Mouse (Mus musculus) yolk sac, embryonic 10.5 days (tissue): ENCODE results near the gene Olfr1423.
"Not testable (repeated sequence)": the region's sequence is repeated elsewhere in the genome, so short reads cannot be mapped to it uniquely, and the experiment has no call there.

ENCODE experiments used
- DNase-seq: peaks from one replicate; pipeline ENCODE4 v3.0.0-alpha.2; 2017; ENCODE audit warnings: low spot score

Olfr1423 gene

DNA sequence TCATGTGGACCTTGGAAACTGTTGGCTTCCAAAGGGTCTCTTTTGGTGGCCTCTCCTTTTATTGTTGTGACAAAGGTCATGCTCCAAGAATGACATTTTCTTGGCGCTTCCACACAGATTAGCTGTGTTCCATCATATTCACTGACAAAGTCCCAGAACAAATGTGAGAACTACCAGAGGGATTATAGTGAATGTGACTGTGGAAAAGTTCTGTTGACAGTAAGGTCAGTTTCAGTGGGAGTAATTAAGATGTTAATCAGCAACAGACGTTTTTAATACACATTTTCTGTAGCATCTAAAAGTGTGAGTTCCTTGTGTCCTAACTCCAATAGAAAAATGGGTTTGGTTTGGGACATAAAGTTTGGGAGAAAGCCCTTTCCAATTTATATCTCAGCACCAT is at the start of gene Olfr1423:
Gene Olfr1423, minus strand, starts transcription at position 101 of the 400 bp plus-strand sequence.
- DNase-seq, result no peak

DNA sequence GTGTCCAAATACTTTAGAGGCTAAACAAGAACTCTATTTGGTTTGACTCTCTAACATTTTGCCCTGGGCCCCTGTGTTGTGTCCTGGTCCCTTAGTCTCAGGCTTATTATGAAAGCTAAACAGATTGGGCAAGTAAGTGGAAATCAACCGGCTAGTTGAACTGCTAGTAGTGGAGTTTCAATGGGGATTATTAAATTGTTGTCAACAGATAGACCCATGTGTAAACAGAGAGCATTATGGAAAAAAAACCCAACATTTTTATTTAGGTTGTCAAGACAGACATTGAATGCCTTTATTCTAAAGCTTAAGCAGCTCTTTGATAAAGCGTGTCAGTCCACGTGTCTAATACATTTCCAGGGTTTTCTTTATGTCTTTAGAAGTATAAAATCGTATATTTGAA is 36.5 kb upstream of the Olfr1423 start, which contains the start of gene Olfr1425:
Gene Olfr1425, minus strand, starts transcription at position 101 of the 400 bp plus-strand sequence.
- not testable (repeated sequence) for DNase-seq

DNA sequence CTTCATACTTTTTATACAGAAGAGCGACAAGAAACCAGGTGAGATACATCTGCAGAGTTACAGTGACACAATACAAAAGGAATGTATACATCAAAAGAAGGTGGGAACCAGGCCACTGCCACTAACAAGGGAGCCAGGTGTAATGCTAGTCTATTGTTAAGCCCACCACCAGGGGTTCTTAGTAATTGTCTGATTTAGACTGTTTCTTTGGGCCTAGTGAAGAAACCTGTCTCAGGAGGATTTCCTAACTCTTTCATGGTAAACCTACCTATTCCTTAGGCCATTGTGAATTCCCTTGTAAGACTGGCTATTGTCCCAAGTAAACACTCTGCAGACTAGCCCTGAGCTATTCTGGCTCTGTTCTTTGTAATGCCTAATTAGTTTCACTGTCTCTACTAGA is 28.4 kb upstream of the Olfr1423 start:
- DNase-seq, result not testable (repeated sequence)

DNA sequence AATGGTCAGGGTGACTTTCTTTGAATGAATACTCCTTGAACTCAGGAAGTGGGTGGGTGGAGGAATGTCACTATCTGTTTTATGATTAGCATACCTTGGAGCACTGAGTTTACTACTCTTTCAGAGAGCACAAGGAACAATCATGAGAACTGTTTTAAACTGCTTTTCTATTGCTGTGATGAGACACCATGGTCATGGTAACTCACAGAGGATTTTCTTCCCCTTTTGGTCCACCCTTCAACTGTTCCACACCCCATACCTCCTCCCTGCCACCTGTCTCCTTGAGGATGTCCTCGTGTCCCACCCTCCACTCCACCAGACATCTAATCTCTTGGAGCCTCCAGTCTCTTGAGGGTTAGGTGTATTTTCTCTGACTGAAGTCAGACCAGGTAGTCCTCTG is 26.7 kb upstream of the Olfr1423 start:
- not testable (repeated sequence) for DNase-seq

DNA sequence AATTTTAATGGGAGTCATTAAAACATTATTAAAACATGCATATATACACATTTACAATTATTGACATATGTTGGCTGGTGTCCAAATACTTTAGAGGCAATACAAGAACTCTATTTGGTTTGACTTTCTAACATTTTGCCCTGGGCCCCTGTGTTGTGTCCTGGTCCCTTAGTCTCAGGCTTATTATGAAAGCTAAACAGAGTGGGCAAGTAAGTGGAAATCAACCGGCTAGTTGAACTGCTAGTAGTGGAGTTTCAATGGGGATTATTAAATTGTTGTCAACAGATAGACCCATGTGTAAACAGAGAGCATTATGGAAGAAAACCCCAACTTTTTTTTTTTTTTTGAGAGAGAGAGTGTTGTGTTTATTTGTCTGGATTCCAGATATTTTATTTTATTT is 21.5 kb upstream of the Olfr1423 start, which contains the start of gene Olfr1424:
Gene Olfr1424, minus strand, starts transcription at position 101 of the 400 bp plus-strand sequence.
- not testable (repeated sequence) for DNase-seq

DNA sequence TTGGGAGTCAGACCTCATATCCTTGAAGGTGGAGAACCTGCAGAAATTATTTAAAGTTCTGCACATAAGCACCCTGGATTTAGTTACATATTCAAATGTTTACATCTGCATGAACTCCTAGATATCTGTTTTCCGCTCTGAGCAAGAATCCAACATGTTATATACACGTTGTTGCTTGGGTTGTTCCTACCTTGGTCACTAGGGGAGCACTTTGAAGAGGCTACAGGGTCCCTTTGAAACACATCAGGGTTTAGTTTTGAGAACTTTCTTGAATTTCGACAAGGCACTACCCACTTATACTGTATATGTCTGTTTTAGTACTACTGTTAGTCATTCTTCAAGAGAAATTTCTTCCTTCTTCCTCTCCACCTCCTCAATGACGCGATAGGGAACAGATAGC is 2.0 kb upstream of the Olfr1423 start:
- no peak for DNase-seq

DNA sequence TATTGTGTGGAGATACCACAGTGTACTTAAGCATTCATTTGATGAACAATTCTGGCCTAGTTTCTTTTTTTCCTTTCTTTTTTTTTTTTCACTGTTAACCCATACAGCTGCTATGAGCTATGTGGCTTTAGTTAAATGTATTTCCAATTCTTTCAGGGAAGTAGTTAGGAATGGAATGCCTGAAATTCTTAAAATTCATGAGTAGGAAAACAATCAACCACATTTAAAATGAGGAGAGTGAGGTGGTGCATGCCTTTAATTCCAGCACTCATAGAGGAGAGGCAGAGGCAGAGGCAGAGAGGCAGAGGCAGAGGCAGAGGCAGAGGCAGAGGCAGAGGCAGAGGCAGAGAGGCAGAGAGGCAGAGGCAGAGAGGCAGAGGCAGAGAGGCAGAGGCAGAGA is 3.4 kb downstream of the Olfr1423 start:
- DNase-seq, result no peak

DNA sequence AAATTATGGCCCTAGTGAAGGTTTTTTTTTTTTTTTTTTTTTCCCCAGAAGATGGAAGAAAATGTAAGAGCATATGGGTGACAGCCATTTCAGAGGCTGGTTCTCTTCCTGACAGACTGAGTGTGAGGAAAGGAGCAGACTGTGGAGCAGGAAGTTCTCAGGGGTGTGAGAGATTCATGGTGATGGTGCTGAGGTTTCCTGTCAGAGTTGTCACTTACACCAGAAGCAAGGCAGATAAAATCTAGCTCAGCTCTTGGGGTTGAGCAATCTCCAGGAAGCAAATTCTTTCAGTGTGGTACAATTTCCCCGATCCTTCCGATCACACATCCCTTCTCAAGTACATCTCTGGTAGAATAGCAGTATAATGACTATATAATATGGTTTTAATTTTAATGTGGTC is 14.5 kb downstream of the Olfr1423 start:
- DNase-seq, result no peak

DNA sequence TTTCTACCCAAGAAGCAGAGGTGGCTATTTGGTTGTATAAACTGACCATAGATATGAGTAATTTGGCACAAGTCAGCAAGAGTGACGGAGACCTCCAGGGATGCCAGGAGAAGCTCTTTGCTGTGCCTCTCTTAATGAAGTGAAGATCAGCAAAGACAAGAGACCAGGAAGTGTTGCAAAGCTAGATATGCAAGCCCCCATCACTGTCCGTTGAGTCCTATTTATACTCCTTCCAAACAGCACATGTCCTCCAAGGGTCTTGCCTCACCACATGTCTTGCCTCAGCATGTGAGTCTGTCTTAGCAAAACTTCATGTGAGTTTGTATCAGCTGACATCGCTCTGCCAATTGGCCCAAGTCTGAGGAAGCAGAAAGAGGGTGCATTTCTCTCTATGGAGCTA is 15.8 kb downstream of the Olfr1423 start:
- no peak for DNase-seq

DNA sequence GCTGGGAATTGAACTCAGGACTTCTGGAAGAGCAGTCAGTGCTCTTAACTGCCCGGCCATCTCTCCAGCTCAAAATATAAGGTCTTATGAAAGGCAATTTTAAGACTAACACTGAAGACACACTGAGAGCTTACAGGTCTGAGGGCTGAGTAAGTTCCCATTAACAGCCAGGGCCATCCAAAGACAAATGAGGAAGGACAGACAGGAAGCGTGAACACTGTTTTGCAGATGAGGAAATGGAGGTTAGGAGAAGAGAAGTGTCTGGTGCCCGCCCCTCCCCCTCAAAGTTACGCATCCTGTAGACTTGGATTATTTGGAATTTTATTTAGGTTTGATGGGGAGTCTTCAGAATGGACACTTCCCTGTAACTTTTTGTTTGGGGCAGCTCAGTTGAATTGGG is 17.0 kb downstream of the Olfr1423 start:
- DNase-seq, result no peak

DNA sequence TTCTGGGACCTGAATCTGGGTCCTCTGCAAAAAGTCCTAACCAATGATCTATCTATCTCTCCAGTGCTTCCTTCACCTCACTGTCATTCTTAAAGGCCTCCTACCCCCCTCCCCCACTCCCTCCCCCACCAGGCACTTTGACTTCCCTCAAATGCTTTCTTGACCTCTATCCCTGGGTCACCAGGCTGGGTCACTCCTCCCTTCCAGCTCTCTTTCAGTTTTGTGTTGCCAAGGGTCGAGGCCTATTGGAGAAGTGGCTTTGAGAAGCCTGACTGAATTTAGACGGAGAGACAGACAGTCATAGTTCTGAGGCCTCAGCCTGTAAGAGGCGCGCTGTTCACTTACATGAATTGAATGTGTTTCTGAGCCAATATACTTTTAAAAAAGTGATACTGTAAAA is 24.9 kb downstream of the Olfr1423 start:
- no peak for DNase-seq

DNA sequence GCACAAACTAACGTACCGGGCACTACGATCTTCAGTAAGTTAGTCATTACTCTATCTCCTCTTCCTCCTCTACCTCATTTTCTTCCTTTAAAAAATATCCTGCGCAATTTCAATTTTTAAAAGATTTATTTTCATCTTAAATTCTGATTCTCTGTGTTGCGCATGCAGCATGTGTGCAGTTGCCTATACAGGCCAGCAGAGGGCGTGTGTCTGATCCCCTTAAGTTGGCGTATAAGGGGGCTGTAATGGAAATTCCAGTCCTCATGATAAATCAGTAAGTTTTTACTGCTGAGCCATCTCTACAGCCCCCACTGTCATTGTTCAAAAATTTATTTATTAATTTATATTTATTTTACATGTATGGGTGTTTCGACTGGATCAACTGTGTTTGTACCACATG is 25.4 kb downstream of the Olfr1423 start:
- no peak for DNase-seq

DNA sequence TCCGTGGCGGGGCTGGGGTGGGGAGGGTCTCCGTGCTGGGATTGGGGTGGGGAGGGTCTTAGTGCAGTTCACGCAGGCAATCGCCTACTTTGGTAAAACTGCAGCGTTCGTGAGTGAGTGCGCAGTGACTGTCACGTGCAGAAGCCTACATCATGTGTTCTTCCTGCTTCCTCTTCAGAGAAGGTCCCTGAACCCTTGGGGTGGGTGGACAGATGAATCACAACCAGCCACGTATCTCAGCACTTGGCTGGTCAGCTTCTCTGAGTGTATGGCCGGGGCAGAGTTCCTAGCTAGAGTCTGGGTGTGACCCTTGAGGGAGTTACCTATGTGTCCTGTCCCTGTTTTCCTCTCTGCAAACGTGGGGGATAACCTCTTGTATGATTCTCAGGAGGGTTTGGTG is 27.9 kb downstream of the Olfr1423 start:
- DNase-seq, result peak; percentile 78

DNA sequence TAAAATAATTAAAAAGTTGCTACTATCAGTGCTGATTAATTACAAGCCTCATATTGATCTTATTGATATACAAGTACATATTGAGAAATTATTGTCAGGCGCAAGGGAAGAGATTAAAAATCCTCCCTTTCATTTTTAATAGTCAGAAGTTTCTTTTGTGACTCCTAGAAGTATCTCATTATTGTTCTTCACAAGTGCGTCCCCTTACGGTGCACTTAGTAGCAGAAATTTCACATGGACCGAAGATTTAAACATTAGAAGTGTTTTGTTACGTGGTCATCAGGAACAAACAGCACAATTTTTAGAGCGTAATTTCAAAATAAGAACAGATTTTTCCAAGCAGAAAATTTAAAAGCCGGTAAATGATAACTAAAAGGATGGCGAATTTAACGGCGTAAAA is 28.5 kb downstream of the Olfr1423 start:
- no peak for DNase-seq

DNA sequence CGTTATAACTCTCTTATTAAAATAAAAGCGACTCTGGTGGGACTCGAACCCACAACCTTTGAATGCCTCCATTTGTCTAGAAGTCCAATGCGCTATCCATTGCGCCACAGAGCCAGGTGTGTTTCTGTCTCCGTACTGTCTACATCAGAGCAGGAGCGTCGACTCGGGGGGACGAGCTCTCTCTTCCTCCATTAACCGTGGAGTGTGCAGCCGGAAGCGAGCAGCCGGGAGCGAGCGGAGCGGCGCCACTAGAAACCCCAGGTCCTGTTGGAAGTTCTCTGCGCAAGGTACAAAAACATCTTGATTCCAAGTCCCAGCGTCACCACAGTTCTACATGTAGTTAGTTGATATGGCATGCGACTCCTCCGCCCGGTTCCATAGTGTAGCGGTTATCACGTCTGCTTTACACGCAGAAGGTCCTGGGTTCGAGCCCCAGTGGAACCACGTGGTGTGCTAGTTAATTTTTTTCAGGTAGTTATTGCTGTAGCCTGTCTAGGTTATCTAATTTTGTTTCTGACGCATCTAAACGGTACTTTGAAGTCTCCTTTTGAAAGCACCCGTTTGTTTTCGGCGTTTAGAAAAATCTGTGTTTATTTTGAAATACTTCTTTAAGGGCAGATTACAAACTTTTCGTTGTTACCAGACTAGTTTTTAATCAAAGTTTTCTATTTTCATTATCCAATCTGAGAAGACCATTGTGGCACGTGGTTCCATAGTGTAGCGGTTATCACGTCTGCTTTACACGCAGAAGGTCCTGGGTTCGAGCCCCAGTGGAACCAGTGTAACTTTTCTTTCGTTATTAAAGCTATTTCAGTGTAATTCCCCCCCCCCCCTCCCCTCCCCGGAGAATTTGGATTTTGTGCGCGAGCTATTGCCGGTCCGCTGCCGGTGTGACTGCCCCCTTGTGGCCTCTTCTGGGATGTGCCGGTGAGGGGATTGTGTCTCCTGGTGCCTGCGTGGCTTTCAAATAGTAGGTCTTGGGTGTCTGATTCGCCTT is 29.3 kb downstream of the Olfr1423 start:
- peak; percentile 95 for DNase-seq

DNA sequence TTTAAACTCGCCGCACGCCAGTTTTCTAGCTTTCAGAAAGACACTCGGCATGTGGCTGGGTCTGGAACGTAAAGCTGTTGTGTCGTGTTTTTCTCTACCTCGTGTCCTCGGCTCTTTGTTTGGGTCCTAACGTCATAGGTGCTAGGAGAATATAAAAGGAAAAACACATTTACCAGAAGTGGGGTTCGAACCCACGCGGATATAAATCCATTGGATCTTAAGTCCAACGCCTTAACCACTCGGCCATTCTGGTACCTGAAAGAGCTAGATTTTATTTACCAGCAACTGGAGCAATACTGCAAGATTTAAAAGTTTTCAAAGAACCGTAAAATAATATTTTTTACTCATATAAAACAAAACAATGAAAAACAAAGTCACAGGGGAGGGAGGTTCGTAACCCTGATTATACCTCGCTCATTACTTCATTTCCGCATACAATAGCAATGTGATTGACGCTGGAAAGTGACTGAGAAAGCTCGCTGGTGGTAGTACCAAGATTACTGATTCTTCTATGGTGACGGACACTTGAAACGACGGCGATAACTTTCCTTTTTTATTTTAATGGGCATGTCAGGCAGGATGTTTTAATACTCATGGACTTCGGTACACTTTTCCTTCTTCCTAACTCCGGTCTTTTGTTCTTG is 30.1 kb downstream of the Olfr1423 start:
- peak; percentile 84 for DNase-seq

DNA sequence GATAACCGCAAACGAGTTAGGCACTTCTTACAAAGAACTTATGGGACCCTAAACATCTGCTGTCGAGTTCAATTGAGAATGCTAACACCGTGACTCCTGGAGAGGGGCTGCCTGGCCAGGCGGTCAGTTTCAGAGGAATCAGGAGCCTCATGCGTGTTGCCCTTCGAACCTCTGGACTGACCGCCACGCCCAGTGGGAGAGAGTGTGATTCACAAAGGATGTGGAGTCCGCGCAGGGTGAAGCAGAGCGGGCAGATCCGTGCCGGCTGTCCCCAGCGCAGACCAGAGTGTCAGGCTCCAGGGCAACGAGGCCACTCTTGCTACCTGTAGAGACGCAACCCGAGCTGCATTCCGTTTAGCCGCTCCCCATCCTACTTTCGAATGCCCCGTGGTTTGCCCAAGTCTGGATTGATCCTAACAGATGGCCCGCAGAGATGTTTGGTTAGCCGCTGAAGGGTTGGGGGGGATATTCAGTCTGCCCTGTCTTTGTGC is 30.8 kb downstream of the Olfr1423 start:
- DNase-seq, result peak; percentile 85

DNA sequence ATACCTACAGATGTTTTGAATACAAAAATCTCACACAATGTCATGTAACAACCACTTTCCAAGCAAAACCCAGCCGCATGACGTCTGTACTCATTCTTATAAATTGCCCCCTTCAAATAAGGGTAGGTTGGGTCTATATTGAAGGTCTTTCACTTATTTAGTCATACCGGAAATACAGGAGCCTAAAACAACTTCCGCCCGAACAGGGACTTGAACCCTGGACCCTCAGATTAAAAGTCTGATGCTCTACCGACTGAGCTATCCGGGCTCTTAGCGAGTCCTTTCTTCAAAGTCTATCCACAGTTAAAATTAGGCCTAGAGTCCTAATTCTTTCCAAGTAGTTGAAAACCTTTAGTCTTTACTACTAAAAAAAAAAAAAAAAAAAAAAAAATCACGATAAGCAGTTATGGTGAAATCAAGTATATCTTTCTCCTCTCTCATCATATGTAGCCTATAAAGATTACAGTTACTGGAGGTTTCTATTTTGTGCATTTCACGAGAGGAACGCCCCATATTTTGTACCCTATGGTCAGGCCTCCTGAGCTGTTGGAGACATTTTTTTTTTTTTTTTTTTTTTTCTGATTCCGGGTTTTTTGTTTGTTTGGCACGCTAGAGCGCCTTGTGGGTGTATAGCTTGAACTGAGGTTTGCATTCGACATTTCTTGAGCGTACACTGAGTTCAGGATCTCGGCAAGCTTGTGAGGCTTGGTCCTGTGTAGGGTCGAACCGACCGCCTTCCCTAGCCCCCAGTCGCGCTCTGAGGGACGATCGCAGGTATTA is 31.4 kb downstream of the Olfr1423 start:
- peak; percentile 89 for DNase-seq

DNA sequence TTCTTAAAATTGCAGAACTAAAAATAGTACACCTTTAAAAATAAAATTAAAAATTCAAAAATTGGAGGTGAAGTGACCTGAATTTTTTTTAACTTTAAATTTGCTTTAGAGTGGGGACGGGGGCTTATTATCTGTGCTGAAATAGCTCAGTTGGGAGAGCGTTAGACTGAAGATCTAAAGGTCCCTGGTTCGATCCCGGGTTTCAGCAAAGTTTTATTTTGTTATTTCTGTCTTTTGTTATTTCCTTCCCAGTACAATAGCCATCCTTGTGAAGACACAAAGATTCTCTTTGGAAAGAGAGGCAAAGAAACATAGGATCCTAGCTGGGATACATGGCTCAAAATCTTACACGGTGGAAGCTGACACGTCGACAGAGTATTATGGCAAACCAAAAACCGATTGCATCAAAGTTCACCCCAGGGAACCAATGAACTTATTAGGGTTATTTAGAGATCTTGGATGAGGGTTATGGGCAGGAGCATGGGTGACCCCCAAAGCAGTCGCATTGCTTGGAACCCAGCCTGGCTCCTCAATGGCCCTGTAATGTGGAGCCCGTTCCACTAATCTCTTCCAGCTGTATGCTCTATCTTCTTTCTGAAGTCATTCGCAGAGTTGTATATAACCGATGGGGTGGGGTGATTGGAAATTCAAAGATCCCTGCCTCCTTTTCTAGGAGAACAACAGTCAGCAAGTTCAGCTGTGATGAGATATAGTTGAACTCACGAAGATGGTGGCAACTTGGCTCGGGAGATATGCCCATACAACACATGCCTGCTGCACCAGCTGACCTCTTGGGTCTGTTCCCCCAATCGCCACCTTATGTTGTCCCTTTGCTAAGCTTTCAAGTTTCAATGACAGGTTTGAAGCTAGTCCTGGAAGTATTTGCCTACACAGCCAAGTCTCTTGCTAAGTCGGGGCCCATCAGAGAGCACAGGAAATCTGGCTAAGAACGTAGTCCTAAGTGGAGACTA is 32.4 kb downstream of the Olfr1423 start:
- DNase-seq, result peak; percentile 61

DNA sequence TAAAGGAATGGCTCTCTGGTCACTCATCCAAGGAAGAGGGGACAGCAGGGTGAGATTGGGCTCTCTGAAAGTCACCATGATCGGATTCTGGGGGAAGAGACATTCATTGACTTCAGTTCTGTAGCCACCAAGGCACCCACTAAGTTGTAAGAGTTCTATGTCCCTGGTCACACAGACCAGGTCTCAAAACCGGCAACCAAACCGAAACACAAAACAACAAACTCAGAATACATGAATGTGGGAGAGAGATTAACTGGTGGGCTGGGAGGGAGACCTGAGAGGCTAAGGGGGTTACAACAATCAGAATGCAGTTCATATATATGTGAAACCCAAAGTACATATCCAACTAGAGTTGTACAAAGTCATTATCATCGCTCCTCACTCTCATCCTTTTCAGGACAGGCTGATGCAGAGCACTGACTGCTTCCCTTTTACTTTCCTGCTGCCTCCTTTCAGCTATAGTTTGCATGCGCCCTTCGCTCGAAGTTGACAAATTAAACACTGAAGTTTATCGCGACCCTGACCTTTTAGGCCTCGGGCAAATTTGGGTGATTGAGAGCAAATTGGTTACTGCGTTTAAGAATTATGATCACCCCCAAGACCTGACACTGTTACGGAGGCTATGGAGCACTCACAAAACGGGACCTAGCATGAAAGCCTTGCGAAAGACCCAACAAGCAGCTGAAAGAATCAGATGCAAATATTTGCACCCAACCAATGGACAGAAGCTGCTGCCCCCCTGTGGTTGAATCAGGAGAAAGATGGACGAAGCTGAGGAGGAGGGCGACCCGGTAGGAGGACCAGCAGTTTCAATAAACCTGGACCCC is 33.8 kb downstream of the Olfr1423 start:
- DNase-seq, result peak; percentile 82
